Mouse (Mus musculus): ENCODE results near the gene Myh15. TPM values are rescaled to one million over a fixed set of nuclear protein-coding genes. Genes with fewer than 3 reads are reported as not detected.

Myh15 gene
- polyA plus RNA-seq (2016; fragmentation: Nextera tagmentation; extraction: Ambion mirVana): not detected in 2 replicates

DNA sequence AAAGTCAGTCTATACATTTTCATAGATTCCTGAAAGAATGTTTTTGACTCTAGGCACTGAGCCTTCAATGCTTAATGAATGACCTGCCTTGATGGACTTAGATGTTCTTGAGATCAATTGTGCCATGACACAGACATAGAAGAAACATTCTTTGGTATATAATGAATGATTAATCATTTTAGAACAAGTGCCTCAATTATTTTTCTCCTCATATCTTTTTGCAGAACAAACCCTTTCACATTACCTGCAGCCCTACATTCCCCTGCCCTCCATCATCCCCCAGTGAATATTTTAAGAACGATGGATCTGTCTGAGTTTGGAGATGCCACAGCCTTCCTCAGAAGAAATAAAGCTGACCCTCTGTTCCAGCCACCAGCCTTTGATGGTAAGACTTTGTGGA lies at the start of gene Myh15:
TSS of gene Myh15 (plus strand) at position 301 of the 400 bp plus-strand sequence.
- H3K27me3 ChIP-seq (replicated peaks): no peaks in the 10 kb centered on the region
- no peak within 1 kb of the TSS for H3K4me2 ChIP-seq
- no peak for ATAC-seq
- H3K4me1 ChIP-seq: no peaks in the 10 kb centered on the region
- no peak within 1 kb of the TSS for H3K27ac ChIP-seq
- H3K4me3 ChIP-seq: no peak within 1 kb of the TSS
- H3K9me3 ChIP-seq (replicated peaks): no peaks in the 10 kb centered on the region
- H3K9ac ChIP-seq: no peak within 1 kb of the TSS
- 84% methylated on average over 1 of the region's 1 CpGs for WGBS (ENCODE audit: insufficient replicate concordance)
- H3K36me3 ChIP-seq: no peaks in the 10 kb centered on the region

DNA sequence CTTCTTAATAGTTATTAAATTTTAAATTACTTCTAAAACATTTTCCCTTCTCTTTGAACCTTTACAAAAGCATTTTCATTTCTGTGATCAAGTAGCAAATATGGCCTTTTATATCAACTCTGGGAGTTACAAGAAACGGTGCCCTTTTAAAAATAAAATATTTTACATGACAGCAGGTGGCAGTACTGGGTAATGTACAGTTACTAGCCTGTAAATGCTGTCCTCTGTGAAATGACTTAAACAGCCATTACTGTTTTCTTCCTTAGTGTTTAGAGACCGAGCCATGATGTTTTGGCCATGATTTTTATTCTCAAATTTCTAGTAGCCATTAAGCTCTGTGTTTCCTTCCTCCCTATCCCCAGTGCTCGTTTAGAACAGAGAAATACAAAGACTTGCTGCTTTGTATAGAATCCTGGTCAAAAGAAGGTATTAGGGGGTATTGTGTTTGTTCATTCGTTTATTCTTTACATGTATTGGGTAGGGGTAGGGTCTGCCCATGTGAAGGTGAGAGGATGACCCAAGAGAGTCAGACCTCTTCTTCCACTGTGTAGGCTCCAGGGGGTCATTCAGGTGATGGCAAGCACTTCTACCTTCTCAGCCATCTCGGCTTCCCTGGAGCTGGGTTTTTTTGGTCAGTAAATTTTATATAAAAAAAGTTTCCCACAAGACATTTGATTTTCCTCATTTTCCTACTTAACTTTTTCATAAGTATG lies 40.5 kb upstream of the Myh15 start:
- Histone ChIP-seq H3K4me1 (no peaks in the 10 kb centered on the region), H3K9me3 (replicated peaks) (no peaks in the 10 kb centered on the region), H3K36me3 (peaks cover 65% of the 10 kb centered on the region), H3K4me2 (no peak overlapping the region), H3K27me3 (replicated peaks) (no peaks in the 10 kb centered on the region), H3K9ac (no peak overlapping the region), H3K4me3 (no peak overlapping the region), H3K27ac (no peak overlapping the region)
- WGBS (ENCODE audit: insufficient replicate concordance): 76% methylated on average over 5 of the region's 5 CpGs
- no peak for ATAC-seq

DNA sequence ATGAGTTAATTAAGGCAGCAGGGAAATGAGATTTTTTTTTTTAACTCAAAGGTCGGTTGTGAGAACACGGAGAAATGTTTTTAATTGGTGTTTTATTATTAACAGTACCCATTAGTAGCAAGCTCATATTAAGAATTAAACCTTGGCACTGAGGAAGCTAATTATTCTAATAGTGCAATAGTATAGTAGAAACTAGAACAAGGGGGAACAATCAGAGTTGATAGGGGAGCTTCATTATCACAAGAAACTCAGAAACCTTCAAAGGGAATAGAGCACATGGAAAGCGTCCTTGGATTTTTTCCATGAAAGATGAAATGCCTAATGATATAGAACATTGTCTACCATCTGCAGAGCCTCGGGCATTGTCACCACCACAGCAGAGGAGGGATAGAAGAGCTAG lies 21.4 kb upstream of the Myh15 start:
- H3K9ac ChIP-seq: no peak overlapping the region
- WGBS (ENCODE audit: insufficient replicate concordance): 67% methylated on average over 4 of the region's 4 CpGs
- no peak overlapping the region for H3K27ac ChIP-seq
- no peaks in the 10 kb centered on the region for H3K36me3 ChIP-seq
- no peaks in the 10 kb centered on the region for H3K27me3 ChIP-seq (replicated peaks)
- no peak for ATAC-seq
- H3K4me3 ChIP-seq: no peak overlapping the region
- H3K4me2 ChIP-seq: no peak overlapping the region
- no peaks in the 10 kb centered on the region for H3K4me1 ChIP-seq
- no peaks in the 10 kb centered on the region for H3K9me3 ChIP-seq (replicated peaks)

DNA sequence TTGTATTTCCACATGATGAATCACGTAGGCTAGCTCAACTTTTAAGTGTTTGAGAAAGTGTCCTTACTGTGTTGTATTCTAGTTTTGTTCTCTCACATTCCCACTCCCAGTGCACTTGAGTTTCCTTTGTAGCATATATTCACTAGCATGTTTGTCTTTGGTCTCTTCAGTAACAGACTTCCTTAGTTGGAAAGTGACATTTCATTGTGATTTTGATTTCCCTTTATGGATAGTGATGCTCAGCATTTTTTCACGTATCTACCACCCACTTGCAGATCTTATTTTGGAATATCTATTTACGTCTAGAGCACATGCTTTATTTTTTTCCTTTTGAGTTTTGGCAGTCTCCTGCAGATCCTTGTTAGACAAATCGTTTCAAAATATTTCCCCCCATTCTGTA lies 19.5 kb upstream of the Myh15 start:
- H3K36me3 ChIP-seq: no peaks in the 10 kb centered on the region
- no peaks in the 10 kb centered on the region for H3K9me3 ChIP-seq (replicated peaks)
- H3K27me3 ChIP-seq (replicated peaks): no peaks in the 10 kb centered on the region
- ATAC-seq: no peak
- H3K4me3 ChIP-seq: no peak overlapping the region
- no peak overlapping the region for H3K9ac ChIP-seq
- WGBS (ENCODE audit: insufficient replicate concordance): 55% methylated on average over 4 of the region's 4 CpGs
- no peak overlapping the region for H3K27ac ChIP-seq
- H3K4me1 ChIP-seq: no peaks in the 10 kb centered on the region
- H3K4me2 ChIP-seq: no peak overlapping the region

DNA sequence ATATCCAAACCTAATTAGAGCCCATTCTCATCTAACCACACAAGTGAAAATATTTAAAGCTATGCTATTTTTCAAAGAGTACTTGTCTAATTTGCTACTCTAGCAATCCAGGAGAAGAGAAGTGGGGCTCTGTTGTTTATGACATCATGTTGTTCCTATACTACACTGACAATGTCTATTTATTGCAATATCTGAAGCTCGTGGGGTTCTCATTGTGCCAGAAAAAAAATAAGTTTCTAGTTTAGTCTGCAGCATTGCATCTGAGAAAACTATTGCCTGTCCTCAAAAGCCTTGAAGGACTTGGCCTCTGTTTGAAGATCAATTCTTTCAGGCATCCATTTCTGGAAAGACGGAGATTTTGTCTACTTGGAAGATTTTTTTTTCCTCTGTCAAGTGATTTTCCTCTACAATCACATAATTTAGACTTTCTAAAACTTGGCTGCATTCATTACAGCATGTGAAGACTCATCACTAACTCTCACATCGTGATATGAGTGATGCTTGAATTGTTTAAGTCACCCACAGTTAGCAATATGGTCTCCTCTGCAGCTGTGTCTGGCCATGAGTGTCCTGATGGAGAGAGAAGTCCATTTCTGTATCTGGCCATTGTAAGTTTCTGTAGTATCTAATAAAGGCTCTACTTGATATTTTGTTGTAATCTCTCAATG lies 16.6 kb upstream of the Myh15 start:
- H3K4me1 ChIP-seq: no peaks in the 10 kb centered on the region
- WGBS (ENCODE audit: insufficient replicate concordance): 55% methylated on average over 3 of the region's 3 CpGs
- no peak overlapping the region for H3K27ac ChIP-seq
- no peak for ATAC-seq
- no peaks in the 10 kb centered on the region for H3K36me3 ChIP-seq
- H3K27me3 ChIP-seq (replicated peaks): no peaks in the 10 kb centered on the region
- no peak overlapping the region for H3K4me2 ChIP-seq
- H3K9me3 ChIP-seq (replicated peaks): no peaks in the 10 kb centered on the region
- H3K4me3 ChIP-seq: no peak overlapping the region
- H3K9ac ChIP-seq: no peak overlapping the region

DNA sequence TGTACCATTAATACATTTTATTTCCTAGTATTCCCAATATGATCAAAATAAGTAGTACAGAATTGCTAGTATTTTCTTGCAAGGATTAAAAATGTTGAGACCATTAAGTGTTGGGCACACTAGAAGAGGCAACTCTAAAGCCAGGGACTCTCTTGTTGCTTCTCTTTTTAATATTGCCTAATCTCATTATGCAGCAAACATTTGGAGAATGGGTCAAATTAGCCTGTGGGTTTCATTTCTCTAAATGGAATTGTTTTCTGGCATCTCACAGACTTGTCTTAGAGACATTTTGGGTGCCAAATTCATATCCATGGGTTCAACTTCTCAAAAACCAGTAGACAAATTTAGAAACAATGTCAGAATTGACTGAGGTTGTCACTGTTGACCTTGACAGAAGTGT lies 8.1 kb upstream of the Myh15 start:
- H3K27me3 ChIP-seq (replicated peaks): no peaks in the 10 kb centered on the region
- no peak for ATAC-seq
- no peak overlapping the region for H3K4me3 ChIP-seq
- no peak overlapping the region for H3K27ac ChIP-seq
- no peaks in the 10 kb centered on the region for H3K9me3 ChIP-seq (replicated peaks)
- no peaks in the 10 kb centered on the region for H3K36me3 ChIP-seq
- H3K4me2 ChIP-seq: no peak overlapping the region
- no peak overlapping the region for H3K9ac ChIP-seq
- no peaks in the 10 kb centered on the region for H3K4me1 ChIP-seq

DNA sequence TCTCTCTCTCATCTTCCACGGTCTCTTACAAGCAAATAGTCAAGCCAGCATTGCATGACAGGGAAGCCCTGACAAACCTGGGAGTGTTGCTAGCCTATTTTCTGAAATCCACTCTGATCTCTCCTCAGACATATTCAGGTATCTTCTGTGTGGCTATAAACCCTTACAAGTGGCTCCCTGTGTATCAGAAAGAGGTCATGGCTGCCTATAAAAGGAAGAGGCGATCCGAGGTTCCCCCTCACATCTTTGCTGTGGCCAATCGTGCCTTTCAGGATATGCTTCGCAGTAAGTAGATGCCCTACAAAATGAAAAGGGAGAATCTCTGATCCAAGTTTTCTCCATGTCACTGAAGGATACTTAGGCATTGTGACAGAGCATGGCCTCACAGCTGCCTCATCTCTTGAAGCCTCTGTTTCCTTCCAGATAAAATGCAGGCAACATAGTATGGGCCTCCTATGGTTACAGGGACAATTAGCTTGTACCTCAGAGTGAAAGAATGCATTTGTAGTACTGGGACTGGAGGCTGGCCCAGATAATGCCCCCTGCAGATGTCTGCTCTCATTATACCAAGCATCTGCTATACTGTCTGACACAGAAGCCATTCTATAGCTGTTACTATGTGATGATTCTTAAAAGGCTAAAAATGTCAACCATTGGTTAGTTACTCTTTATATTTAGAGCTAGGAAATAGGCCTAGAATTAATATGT lies 12.1 kb downstream of the Myh15 start:
- 64% methylated on average over 5 of the region's 5 CpGs for WGBS (ENCODE audit: insufficient replicate concordance)
- Histone ChIP-seq H3K4me1 (no peaks in the 10 kb centered on the region), H3K4me3 (no peak overlapping the region), H3K27ac (no peak overlapping the region), H3K9me3 (replicated peaks) (no peaks in the 10 kb centered on the region), H3K4me2 (no peak overlapping the region), H3K9ac (no peak overlapping the region), H3K36me3 (no peaks in the 10 kb centered on the region), H3K27me3 (replicated peaks) (no peaks in the 10 kb centered on the region)
- no peak for ATAC-seq

DNA sequence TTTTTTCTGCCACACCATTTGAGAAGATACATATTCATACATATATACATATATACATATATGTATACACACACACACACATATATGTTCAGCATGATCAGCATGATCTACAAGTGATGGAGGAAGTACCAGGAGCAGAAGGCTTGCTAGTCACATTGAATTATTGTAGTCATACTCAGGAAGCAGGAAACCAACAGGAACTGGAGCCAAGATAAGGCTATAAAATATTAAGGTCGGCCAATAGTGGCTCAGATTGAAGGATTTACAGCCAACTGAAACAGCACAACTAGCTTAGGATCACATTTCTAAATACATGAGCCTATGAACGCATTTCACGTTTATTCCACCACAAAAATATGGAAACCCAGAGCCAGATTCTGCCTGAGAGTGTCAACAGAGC lies 14.0 kb downstream of the Myh15 start:
- Histone ChIP-seq H3K36me3 (no peaks in the 10 kb centered on the region), H3K27ac (no peak overlapping the region), H3K4me3 (no peak overlapping the region), H3K4me2 (no peak overlapping the region), H3K9me3 (replicated peaks) (no peaks in the 10 kb centered on the region), H3K27me3 (replicated peaks) (no peaks in the 10 kb centered on the region), H3K4me1 (no peaks in the 10 kb centered on the region), H3K9ac (no peak overlapping the region)
- no peak for ATAC-seq
- 59% methylated on average over 3 of the region's 3 CpGs for WGBS (ENCODE audit: insufficient replicate concordance)

DNA sequence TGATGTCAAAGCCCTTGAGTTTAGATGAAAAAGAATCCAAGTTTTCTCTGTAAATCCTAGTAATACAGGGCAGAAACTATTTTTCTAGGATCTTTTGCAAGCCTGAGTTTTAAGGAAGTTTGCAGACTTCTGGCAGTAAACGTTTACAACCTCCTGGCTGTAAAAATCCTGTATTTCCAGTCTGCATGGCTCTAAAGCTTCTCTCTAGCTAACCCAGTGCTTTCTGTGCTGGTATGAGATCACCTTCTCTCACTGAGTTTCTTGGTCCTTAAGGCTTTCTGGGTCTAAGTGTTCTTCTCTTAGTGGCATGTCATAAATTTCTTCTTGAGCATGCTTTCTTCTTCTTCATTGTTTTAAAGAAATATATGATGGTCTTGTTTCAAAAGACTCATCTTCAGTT lies 70.7 kb downstream of the Myh15 start:
- Histone ChIP-seq H3K9ac (no peak overlapping the region), H3K27ac (no peak overlapping the region), H3K36me3 (no peaks in the 10 kb centered on the region), H3K4me2 (no peak overlapping the region), H3K4me1 (no peaks in the 10 kb centered on the region), H3K4me3 (no peak overlapping the region), H3K9me3 (replicated peaks) (no peaks in the 10 kb centered on the region), H3K27me3 (replicated peaks) (no peaks in the 10 kb centered on the region)
- WGBS (ENCODE audit: insufficient replicate concordance): 31% methylated on average over 1 of the region's 1 CpGs
- no peak for ATAC-seq

DNA sequence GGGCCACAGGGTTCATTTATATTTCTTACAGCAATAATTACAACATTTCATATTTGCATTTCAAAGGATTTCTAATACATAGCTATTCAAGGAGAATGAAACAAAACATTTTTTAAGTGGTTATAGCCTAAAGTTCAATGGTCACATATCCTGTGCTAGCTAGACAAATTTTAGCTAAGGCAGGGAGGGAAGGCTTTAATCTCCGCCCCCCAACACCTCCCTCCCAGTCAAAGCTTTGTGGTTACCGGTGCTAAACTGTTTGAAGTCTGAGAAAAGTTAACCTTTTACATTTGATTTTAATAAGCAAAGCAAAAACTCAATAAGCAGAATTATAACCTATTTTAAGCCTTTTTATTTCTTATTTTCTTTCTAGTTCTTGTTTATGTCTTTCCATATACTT lies 98.9 kb downstream of the Myh15 start:
- 68% methylated on average over 2 of the region's 2 CpGs for WGBS (ENCODE audit: insufficient replicate concordance)
- H3K4me2 ChIP-seq: no peak overlapping the region

DNA sequence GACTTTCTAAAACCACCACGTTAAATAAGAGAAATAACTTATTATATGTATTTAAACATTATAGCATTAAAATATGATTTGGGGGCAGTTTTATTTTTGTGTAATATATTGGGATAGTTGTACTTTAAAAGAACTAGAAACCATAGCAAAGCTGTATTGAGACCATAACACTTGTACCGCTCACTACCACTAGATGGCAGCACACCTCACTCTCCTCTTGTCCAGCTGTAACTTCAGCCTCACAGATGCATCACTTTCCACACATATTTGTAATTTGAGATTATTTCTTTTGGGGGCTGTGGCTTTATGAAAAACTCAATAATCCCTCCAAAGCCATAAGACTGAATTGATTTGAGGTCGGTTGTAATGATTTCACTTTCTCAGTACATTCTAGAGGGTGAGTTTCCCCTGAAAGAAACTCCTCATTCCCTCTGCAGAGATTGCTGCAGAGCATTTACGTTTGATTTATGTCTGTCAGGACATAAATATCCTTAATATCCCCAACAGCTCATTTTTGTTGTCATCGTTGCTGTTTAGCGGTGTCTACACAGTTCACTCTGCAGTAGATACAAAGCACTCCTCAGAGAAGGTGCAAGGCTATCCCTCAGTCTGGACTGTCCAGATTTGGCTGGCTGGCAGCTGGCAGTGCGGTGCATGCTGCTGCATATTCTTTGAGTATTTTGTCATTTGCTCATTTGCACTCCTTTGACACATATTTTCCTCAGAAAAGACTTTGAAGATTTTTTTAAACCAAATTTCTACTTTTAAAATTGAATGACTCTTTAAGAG lies 107.3 kb downstream of the Myh15 start:
- ATAC-seq: no peak
- 30% methylated on average over 7 of the region's 7 CpGs for WGBS (ENCODE audit: insufficient replicate concordance)

More for the DNA sequence above, 98.9 kb downstream of the Myh15 start:
- H3K27ac ChIP-seq: no peak overlapping the region
- no peaks in the 10 kb centered on the region for H3K27me3 ChIP-seq (replicated peaks)
- H3K4me3 ChIP-seq: no peak overlapping the region
- H3K9me3 ChIP-seq (replicated peaks): no peaks in the 10 kb centered on the region
- no peaks in the 10 kb centered on the region for H3K36me3 ChIP-seq
- H3K4me1 ChIP-seq: no peaks in the 10 kb centered on the region
- no peak overlapping the region for H3K9ac ChIP-seq
- no peak for ATAC-seq

DNA sequence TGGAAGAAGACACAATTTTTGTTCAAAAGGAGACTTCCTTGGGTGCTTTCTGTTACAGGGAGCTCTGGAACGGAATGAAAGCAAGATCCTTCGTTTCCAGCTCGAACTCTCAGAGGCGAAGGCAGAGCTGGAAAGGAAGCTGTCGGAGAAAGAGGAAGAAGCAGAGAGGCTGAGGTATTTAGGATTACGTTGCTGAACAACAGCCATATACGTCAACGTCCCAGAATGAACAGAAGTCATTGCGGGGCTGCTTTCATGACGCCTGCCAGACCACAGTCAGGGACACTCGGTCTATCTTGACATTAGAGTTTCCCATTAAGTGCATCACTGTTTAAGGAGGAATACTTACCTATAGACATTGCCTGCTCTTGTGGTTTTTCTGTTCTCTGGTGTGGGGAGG lies 108.4 kb downstream of the Myh15 start:
- no peak overlapping the region for H3K4me2 ChIP-seq
- no peaks in the 10 kb centered on the region for H3K27me3 ChIP-seq (replicated peaks)
- H3K4me1 ChIP-seq: no peaks in the 10 kb centered on the region
- H3K27ac ChIP-seq: no peak overlapping the region
- H3K9ac ChIP-seq: no peak overlapping the region
- WGBS (ENCODE audit: insufficient replicate concordance): 39% methylated on average over 11 of the region's 11 CpGs
- no peaks in the 10 kb centered on the region for H3K9me3 ChIP-seq (replicated peaks)
- ATAC-seq: no peak
- no peak overlapping the region for H3K4me3 ChIP-seq
- H3K36me3 ChIP-seq: no peaks in the 10 kb centered on the region

More for the DNA sequence above, 107.3 kb downstream of the Myh15 start:
- no peaks in the 10 kb centered on the region for H3K36me3 ChIP-seq
- no peaks in the 10 kb centered on the region for H3K9me3 ChIP-seq (replicated peaks)
- no peaks in the 10 kb centered on the region for H3K4me1 ChIP-seq
- H3K4me2 ChIP-seq: no peak overlapping the region
- H3K9ac ChIP-seq: no peak overlapping the region
- no peak overlapping the region for H3K4me3 ChIP-seq
- no peak overlapping the region for H3K27ac ChIP-seq
- no peaks in the 10 kb centered on the region for H3K27me3 ChIP-seq (replicated peaks)

Measured in liver, embryonic 12.5 days (tissue).